Mouse (Mus musculus) cortical plate, adult 2 months (tissue): ENCODE results near the gene Gadd45a.

ENCODE experiments used
- CTCF ChIP-seq: fragments of 200-500 bp; IDR thresholded peaks from 2 replicates; pipeline ENCODE4 v1.5.1; 2011; ENCODE audit warnings: mild to moderate bottlenecking, control low read depth, low read length; ENCODE audit not compliant: insufficient read depth; ENCODE audit errors: extremely low read depth
- POLR2A ChIP-seq: fragments of 200-500 bp; IDR thresholded peaks from 2 replicates; pipeline ENCODE4 v1.6.1; 2011; ENCODE audit warnings: mild to moderate bottlenecking, low read length, control low read depth; ENCODE audit not compliant: insufficient read depth; ENCODE audit errors: extremely low read depth

DNA sequence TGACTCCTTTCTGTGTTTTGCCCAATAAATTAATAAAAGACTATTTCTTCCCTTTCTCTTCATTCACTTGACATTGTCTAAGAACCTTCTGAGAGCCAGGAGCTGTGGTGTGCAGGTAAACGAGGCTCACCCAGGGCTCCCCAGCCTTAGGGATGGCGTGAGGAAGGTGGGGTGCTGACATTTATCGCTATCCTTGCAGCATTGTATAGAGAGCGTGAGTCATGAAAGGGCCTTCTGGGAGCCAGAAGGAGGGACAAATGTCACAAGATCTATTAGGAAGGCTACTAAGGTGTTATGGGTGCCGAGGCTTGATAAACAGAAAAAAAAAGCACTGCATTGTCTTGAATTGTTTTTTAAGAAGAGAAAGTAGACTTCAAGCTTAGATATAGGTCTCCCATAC, 15.9 kb downstream of the Gadd45a start:
- TF ChIP-seq POLR2A (no peak), CTCF (no peak)
